Mouse (Mus musculus) forebrain, embryonic 14.5 days (tissue): Measurements from ENCODE around the gene Pdcl2. TPM values are rescaled to one million over a fixed set of nuclear protein-coding genes. Genes with fewer than 3 reads are reported as not detected.

ENCODE experiments used
- ATAC-seq: fragments of 200-750 bp; cut with Nextera tagmentation; 2 replicates; pipeline ENCODE4 v1.8.0; 2017; ENCODE audit warnings: mild to moderate bottlenecking, moderate library complexity
- DNase-seq: peaks from one replicate; pipeline ENCODE4 v3.0.0-alpha.2; 2015; ENCODE audit warnings: low spot score
- H3K27ac ChIP-seq: fragments of 300-500 bp; sonication (generic); 2 replicates; pipeline ENCODE4 v1.5.1; 2014; ENCODE audit warnings: low read depth, mild to moderate bottlenecking, control low read depth, low read length, moderate library complexity
- H3K27me3 ChIP-seq: fragments of 300-500 bp; sonication (generic); replicated peaks from 2 replicates; pipeline ENCODE4 v1.6.1; 2014; ENCODE audit warnings: low read length, control low read depth, mixed read lengths; ENCODE audit not compliant: control insufficient read depth, insufficient read depth
- H3K36me3 ChIP-seq: fragments of 300-500 bp; sonication (generic); 2 replicates; pipeline ENCODE4 v1.6.1; 2014; ENCODE audit warnings: low read length, control low read depth; ENCODE audit not compliant: control insufficient read depth, insufficient read depth
- H3K4me1 ChIP-seq: fragments of 300-500 bp; sonication (generic); 2 replicates; pipeline ENCODE4 v1.6.1; 2014; ENCODE audit warnings: antibody characterized with exemption, low read length, control low read depth; ENCODE audit not compliant: control insufficient read depth, insufficient read depth
- H3K4me2 ChIP-seq: fragments of 300-500 bp; sonication (generic); 2 replicates; pipeline ENCODE4 v1.6.1; 2014; ENCODE audit warnings: mild to moderate bottlenecking, control low read depth, low read length
- H3K4me3 ChIP-seq: fragments of 300-500 bp; sonication (generic); 2 replicates; pipeline ENCODE4 v1.5.1; 2014; ENCODE audit warnings: low read depth, low read length, control low read depth
- H3K9ac ChIP-seq: fragments of 300-500 bp; sonication (generic); 2 replicates; pipeline ENCODE4 v1.6.1; 2014; ENCODE audit warnings: mild to moderate bottlenecking, low read length, control low read depth, moderate library complexity
- H3K9me3 ChIP-seq: fragments of 300-500 bp; sonication (generic); replicated peaks from 2 replicates; pipeline ENCODE4 v1.6.1; 2016; ENCODE audit warnings: low read length, control low read depth, mixed read lengths; ENCODE audit not compliant: control insufficient read depth
- whole genome bisulfite sequencing: fragments of 180-500 bp; shearing (Covaris S2); extraction: QIAGEN DNeasy Blood & Tissue Kit; methylation state at CpG from one replicate; pipeline ENCODE4 v1.1.7; 2014; 5-methylcytosine and 5-hydroxymethylcytosine counted together
- polyA plus RNA-seq: library from polyadenylated mRNA; unstranded; fragments of >200 nt; fragmentation: Nextera tagmentation; extraction: Ambion mirVana; gene quantifications from 2 replicates; pipeline ENCODE4 v1.2.1, GENCODE M21; 2014

The Pdcl2 gene
- polyA plus RNA-seq, 1 experiment from 2014 or later: not detected

DNA sequence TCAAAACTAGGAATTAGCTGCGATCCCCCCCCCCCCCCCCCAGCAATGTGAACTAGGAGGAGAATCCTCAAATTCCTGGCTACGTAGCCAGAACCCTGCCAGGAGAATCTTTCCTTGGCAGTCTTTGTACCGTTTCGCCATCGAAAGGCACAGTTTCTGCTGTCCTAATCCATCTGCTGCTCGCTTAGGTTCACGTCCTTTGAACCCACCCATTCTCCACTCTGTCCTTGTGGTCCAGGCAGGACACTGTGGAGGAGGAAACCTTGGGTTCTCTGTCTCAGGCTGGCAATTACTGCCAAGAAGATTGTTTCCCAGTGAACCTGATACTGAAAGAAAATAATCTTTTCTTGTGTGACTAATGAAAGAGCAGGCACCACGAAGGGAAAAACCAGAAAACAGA, 25.3 kb downstream of the Pdcl2 start:
- H3K27me3 ChIP-seq: no peaks in the 10 kb centered on the region
- peaks cover 10% of the 10 kb centered on the region for H3K4me1 ChIP-seq
- no peak overlapping the region; the same call in none of the 2 replicates for H3K9ac ChIP-seq
- ATAC-seq: no peak
- peak overlapping the region; percentile 81 for H3K4me2 ChIP-seq
- peak; percentile 13 for DNase-seq
- H3K4me3 ChIP-seq: peak overlapping the region; percentile 98
- 3% methylated on average over 8 of the region's 8 CpGs for WGBS
- no peak overlapping the region for H3K27ac ChIP-seq
- H3K9me3 ChIP-seq: no peaks in the 10 kb centered on the region
- H3K36me3 ChIP-seq: no peaks in the 10 kb centered on the region

DNA sequence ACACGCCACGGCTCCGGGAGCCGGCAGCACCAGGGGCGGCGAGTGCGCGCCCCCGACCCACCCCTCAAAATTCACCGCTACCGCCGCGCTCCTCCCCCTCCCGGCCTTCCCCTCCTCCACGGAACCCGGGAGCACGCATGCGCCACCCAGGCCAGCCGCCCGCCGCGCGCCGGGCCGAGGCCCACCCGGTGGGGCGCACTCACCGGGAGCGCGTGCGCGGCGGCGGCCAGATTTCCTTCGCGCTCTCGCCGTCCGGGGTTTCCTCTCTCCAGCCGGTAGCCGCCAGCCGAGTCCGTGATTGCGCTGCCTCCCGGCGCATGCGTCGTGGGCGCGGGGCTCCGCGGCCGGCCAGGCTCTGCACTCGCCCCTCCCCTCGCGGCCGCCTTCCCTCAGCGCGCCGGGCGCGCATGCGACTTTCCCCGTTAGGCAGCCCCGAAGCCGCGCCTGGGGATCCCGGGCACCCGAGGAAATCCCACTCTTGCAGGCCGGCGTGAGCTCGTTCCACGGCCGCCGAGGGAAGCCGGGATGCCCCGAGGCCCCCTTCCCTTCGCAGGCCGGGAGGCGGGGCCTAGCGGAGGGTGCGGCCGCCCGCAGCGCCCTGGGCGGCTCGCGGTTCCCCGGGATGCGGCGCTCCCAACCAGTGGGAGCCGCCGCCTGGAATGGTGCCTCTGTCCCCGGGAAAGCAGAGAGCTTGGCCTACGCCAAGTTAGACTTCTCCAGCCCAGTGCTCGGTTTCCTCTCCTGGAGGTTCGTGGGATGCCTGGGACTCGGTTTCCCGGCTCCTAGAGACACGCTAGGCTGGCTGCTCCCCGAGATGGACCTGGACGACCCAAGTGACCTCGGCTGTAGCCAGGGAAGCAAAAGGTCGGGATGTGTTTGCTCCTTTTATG, 26.3 kb downstream of the Pdcl2 start, which contains the start of gene Clock:
Gene Clock (minus strand): TSS at position 341 of the 890 bp plus-strand sequence.
- Histone ChIP-seq H3K4me3 (peak within 1 kb of the TSS; percentile 98), H3K4me1 (peaks cover 10% of the 10 kb centered on the region), H3K27ac (peak within 1 kb of the TSS; percentile 96), H3K36me3 (no peaks in the 10 kb centered on the region), H3K4me2 (peak within 1 kb of the TSS; percentile 81), H3K27me3 (no peaks in the 10 kb centered on the region), H3K9ac (peak within 1 kb of the TSS; percentile 93), H3K9me3 (no peaks in the 10 kb centered on the region)
- DNase-seq (peak; percentile 94), ATAC-seq (peak; percentile 91)
- 0% methylated on average over 85 of the region's 104 CpGs for WGBS

DNA sequence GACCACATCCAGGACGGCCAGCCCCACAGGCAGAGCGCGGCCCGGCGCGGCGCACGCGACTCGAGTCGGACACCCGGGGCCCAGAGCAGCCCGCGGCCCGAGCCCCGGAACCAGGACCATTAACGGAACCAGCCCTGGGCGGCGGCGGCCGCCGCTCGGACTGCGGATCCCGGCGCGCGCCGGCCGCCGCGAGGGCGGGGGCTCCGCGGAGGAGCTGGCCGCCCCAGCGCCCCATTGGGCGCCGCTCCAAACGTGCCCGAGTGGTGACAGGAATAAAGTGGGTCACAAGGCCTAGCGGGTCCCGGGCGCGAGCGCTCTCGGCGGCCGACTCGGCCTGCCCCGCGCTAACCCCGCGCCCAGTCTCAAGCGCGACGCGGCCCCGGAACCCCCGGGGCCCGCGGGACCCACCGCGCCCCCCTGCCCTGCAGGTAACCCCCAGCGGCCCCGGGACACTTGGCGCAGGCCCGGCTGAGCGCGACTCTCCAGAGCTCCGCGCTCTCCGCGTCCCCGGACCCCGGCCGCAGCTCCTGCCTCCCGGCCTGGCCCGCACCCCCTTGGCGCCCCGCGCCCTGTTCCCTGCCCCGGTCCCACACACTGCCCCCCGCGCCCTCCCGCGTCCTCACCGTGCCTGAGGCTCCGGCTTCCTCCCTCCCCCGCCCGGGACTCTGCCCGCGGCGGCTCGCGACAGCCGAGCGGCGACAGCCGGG, 27.1 kb downstream of the Pdcl2 start:
- peak overlapping the region; percentile 81 for H3K4me2 ChIP-seq
- peak overlapping the region; percentile 93 for H3K9ac ChIP-seq
- H3K4me1 ChIP-seq: peaks cover 10% of the 10 kb centered on the region
- WGBS: under 1% methylated on average over 70 of the region's 100 CpGs
- peak overlapping the region; percentile 96 for H3K27ac ChIP-seq
- H3K9me3 ChIP-seq: no peaks in the 10 kb centered on the region
- H3K4me3 ChIP-seq: peak overlapping the region; percentile 98
- DNase-seq (peak; percentile 80), ATAC-seq (peak; percentile 70)
- no peaks in the 10 kb centered on the region for H3K36me3 ChIP-seq
- H3K27me3 ChIP-seq: no peaks in the 10 kb centered on the region

GRCm38 (mm10) chr5:76303379-76303744, 27.6 kb downstream of the Pdcl2 start:
- no peaks in the 10 kb centered on the region for H3K36me3 ChIP-seq
- H3K9me3 ChIP-seq: no peaks in the 10 kb centered on the region
- no peaks in the 10 kb centered on the region for H3K27me3 ChIP-seq
- ATAC-seq: no peak
- H3K4me2 ChIP-seq: peak overlapping the region; percentile 81
- 2% methylated on average over 11 of the region's 11 CpGs for WGBS
- H3K9ac ChIP-seq: peak overlapping the region; percentile 93
- H3K4me3 ChIP-seq: peak overlapping the region; percentile 98
- peak; percentile 20 for DNase-seq
- H3K27ac ChIP-seq: peak overlapping the region; percentile 96
- H3K4me1 ChIP-seq: peaks cover 10% of the 10 kb centered on the region

DNA sequence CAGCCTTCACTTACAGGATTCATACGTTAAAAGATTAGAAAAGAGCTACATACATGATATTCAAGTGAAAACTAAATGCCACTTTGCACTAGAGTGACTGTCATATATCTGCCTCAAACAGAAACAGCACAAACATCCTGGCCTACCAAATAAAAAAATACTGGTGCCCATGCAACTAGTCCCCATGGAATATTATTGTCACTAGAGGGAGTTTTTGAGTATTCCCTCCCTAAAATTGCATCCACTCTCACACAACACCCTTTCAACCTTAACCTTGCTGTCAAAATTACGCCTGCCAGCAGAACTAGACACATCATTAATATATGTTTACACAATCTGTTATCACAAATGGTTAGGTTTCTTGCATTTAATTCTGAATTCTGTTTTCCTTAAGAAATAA, 28.9 kb downstream of the Pdcl2 start:
- peak; percentile 9 for DNase-seq
- Histone ChIP-seq H3K4me1 (peaks cover 10% of the 10 kb centered on the region), H3K4me2 (no peak overlapping the region), H3K36me3 (no peaks in the 10 kb centered on the region), H3K27ac (no peak overlapping the region), H3K4me3 (no peak overlapping the region), H3K9ac (no peak overlapping the region), H3K27me3 (no peaks in the 10 kb centered on the region), H3K9me3 (no peaks in the 10 kb centered on the region)
- whole genome bisulfite sequencing: 78% methylated on average over 2 of the region's 2 CpGs
- ATAC-seq: no peak

GRCm38 (mm10) chr5:76289234-76289691, 41.7 kb downstream of the Pdcl2 start:
- Histone ChIP-seq H3K27ac (no peak overlapping the region), H3K9ac (no peak overlapping the region), H3K4me2 (no peak overlapping the region), H3K36me3 (no peaks in the 10 kb centered on the region), H3K9me3 (no peaks in the 10 kb centered on the region), H3K4me3 (no peak overlapping the region), H3K27me3 (no peaks in the 10 kb centered on the region), H3K4me1 (no peaks in the 10 kb centered on the region)
- DNase-seq: no peak
- ATAC-seq: no peak
- WGBS: 93% methylated on average over 8 of the region's 8 CpGs

GRCm38 (mm10) chr5:76288256-76288655, 42.7 kb downstream of the Pdcl2 start:
- H3K9ac ChIP-seq: no peak overlapping the region
- ATAC-seq (no peak), DNase-seq (no peak)
- no peaks in the 10 kb centered on the region for H3K4me1 ChIP-seq
- H3K9me3 ChIP-seq: no peaks in the 10 kb centered on the region
- no peak overlapping the region for H3K27ac ChIP-seq
- no peak overlapping the region for H3K4me3 ChIP-seq
- no peak overlapping the region for H3K4me2 ChIP-seq
- no peaks in the 10 kb centered on the region for H3K27me3 ChIP-seq
- H3K36me3 ChIP-seq: no peaks in the 10 kb centered on the region
- WGBS: 99% methylated on average over 3 of the region's 3 CpGs

DNA sequence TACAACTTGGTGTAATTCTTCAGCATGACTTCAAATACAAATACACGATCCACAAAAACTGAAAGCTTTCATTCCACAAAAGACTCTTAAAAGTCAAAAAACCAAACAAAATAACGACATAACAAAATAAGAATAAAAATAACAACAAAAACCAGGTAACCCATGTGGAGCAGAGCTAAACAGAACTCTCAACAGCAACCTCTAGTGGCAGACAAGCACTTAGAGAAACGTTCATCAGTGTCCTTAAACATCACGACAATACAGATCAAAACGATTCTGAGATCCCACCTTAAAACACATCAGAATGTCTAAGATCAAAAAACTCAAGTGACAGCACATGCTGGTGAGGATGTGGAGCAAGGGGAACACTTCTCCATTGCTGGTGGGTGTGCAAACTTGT, 43.9 kb downstream of the Pdcl2 start:
- Histone ChIP-seq H3K9me3 (no peaks in the 10 kb centered on the region), H3K4me1 (no peaks in the 10 kb centered on the region), H3K36me3 (no peaks in the 10 kb centered on the region), H3K9ac (no peak overlapping the region), H3K4me2 (no peak overlapping the region), H3K27ac (no peak overlapping the region), H3K27me3 (no peaks in the 10 kb centered on the region), H3K4me3 (no peak overlapping the region)
- 76% methylated on average over 5 of the region's 5 CpGs for WGBS
- DNase-seq (no peak), ATAC-seq (no peak)
